15 mouse cellular contexts compared by ENCODE assay signal in the genomic region with DNA sequence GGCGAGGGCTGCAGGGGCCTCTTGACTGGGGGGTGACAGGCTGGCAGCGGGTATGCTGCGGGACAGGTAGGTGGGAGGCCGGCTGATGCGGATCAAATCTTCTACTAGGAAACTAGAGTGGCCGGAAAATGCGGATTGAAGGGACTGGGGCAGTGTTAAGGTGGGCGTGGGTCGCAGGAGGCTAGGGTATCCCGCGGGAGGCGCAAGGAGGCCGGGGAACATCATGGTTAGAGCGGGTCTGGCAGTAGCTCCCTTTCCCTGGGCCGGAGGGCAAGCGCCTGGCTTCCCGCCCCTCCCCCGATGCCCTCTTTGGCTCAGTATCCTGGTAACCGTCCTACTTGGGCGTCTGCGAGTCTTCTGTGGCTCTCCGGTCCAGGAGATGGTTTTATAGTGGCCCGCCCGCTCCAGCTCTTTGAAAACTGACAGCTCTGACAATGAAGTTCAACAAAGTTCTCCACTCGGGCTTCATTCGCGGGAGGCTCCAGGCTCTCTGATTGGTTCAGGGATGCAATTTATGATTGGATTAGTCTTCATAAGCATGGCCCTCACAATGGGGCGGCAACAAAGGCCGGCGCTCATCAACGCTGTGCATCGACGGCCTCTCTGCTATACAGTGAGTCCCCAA. TPM values are rescaled to one million over a fixed set of nuclear protein-coding genes. Genes with fewer than 3 reads are reported as not detected.
A peak's percentile ranks its signal among the peaks of the same experiment; 100 is the strongest.
DNase-seq lines count a peak whose midpoint lies in the region; ATAC-seq and TF ChIP-seq lines count a peak whose summit lies in the region.
"Had no signal": no experiment of that assay in that cellular context is flagged by ENCODE, and none has a peak within 500 bp of the region (broad histone marks: within the 10 kb centered on the region; RNA-seq: fewer than 3 reads in every experiment).

Gene Dbx1, minus strand, starts transcription at position 359 of the 625 bp plus-strand sequence.

- no peak for ATAC-seq in forebrain, embryonic 15.5 days (replicated peaks)
- ATAC-seq in midbrain, postnatal 0 days (ENCODE audit: low FRiP score) = no peak
- ATAC-seq in megakaryocyte progenitor cell, adult 5-6 weeks (replicated peaks; ENCODE audit: poor library complexity) = no peak
- ATAC-seq in kidney, embryonic 16.5 days (ENCODE audit: low FRiP score, low TSS enrichment) = no peak

- H3K27me3 ChIP-seq in forebrain, embryonic 10.5 days (ENCODE audit: poor library complexity, severe bottlenecking) = peaks cover 100% of the 10 kb centered on the region
- peaks cover 87% of the 10 kb centered on the region for H3K27me3 ChIP-seq in forebrain, embryonic 15.5 days
- peaks cover 100% of the 10 kb centered on the region for H3K27me3 ChIP-seq in limb, embryonic 10.5 days (ENCODE audit: low read depth, poor library complexity, severe bottlenecking)
- H3K27me3 ChIP-seq in midbrain, postnatal 0 days (ENCODE audit: insufficient read depth, low read length) = peaks cover 56% of the 10 kb centered on the region
- H3K27me3 ChIP-seq in kidney, embryonic 16.5 days (ENCODE audit: insufficient read depth, low read length) = peaks cover 96% of the 10 kb centered on the region

- H3K4me3 ChIP-seq in forebrain, embryonic 10.5 days = peak within 1 kb of the TSS; percentile 48
- no peak within 1 kb of the TSS for H3K4me3 ChIP-seq in forebrain, embryonic 15.5 days
- no peak within 1 kb of the TSS for H3K4me3 ChIP-seq in limb, embryonic 10.5 days
- peak within 1 kb of the TSS; percentile 1; the same call in 1 of the 2 replicates for H3K4me3 ChIP-seq in midbrain, postnatal 0 days (ENCODE audit: low read depth, low read length)
- no peak within 1 kb of the TSS for H3K4me3 ChIP-seq in kidney, embryonic 16.5 days (ENCODE audit: low read length)

- no peak within 1 kb of the TSS for H3K4me2 ChIP-seq in forebrain, embryonic 15.5 days (replicated peaks)
- no peak within 1 kb of the TSS for H3K4me2 ChIP-seq in midbrain, postnatal 0 days (ENCODE audit: low read depth, low read length, poor library complexity, severe bottlenecking)
- H3K4me2 ChIP-seq in kidney, embryonic 16.5 days (replicated peaks; ENCODE audit: low read depth, low read length) = no peak within 1 kb of the TSS

- H3K9me3 ChIP-seq in forebrain, embryonic 10.5 days = no peaks in the 10 kb centered on the region
- H3K9me3 ChIP-seq in forebrain, embryonic 15.5 days = no peaks in the 10 kb centered on the region
- no peaks in the 10 kb centered on the region for H3K9me3 ChIP-seq in limb, embryonic 10.5 days (replicated peaks)
- H3K9me3 ChIP-seq in midbrain, postnatal 0 days (ENCODE audit: low read length) = no peaks in the 10 kb centered on the region
- H3K9me3 ChIP-seq in kidney, embryonic 16.5 days (ENCODE audit: low read length) = no peaks in the 10 kb centered on the region; the same call in 1 of the 2 replicates
- H3K9me3 ChIP-seq: heart, embryonic 13.5 days had no signal

- peak within 1 kb of the TSS; percentile 79 for H3K27ac ChIP-seq in forebrain, embryonic 10.5 days
- H3K27ac ChIP-seq in forebrain, embryonic 15.5 days (replicated peaks) = no peak within 1 kb of the TSS
- no peak within 1 kb of the TSS for H3K27ac ChIP-seq in limb, embryonic 10.5 days
- no peak within 1 kb of the TSS for H3K27ac ChIP-seq in midbrain, postnatal 0 days (ENCODE audit: low read depth, low read length)
- no peak within 1 kb of the TSS for H3K27ac ChIP-seq in kidney, embryonic 16.5 days (ENCODE audit: low read length)
- H3K27ac ChIP-seq: heart, embryonic 13.5 days; macrophage had no signal

- 1% methylated on average over 33 of the region's 33 CpGs for WGBS in forebrain, embryonic 10.5 days
- WGBS in forebrain, embryonic 15.5 days = under 1% methylated on average over 33 of the region's 33 CpGs
- under 1% methylated on average over 33 of the region's 33 CpGs for WGBS in limb, embryonic 10.5 days
- under 1% methylated on average over 32 of the region's 33 CpGs for WGBS in midbrain, postnatal 0 days
- WGBS in kidney, embryonic 16.5 days = 2% methylated on average over 32 of the region's 33 CpGs

- TF ChIP-seq CTCF in midbrain, postnatal 0 days (IDR thresholded peaks at IDR 0.05) = no peak

- H3K9ac ChIP-seq in forebrain, embryonic 15.5 days (replicated peaks) = no peak within 1 kb of the TSS
- no peak within 1 kb of the TSS for H3K9ac ChIP-seq in midbrain, postnatal 0 days (replicated peaks; ENCODE audit: low read length, poor library complexity, severe bottlenecking)
- no peak within 1 kb of the TSS for H3K9ac ChIP-seq in kidney, embryonic 16.5 days (replicated peaks; ENCODE audit: low read length)
- H3K9ac ChIP-seq: heart, embryonic 13.5 days had no signal

- peak; percentile 73 for DNase-seq in forebrain, embryonic 10.5 days (ENCODE audit: extremely low spot score, low spot score)
- peak; percentile 70 for DNase-seq in embryo, embryonic 9.5 days (ENCODE audit: extremely low spot score)
- DNase-seq in limb, embryonic 10.5 days (ENCODE audit: low spot score) = peak; percentile 55
- DNase-seq in midbrain, postnatal 0 days (ENCODE audit: low spot score) = no peak
- no peak for DNase-seq in left cerebral cortex, adult 11 months (ENCODE audit: low spot score)
- DNase-seq: adrenal gland, postnatal 36 days; cerebellum, adult 9-11 months; kidney, adult 18-20 months had no signal

- H3K4me1 ChIP-seq in forebrain, embryonic 10.5 days = peaks cover 98% of the 10 kb centered on the region
- H3K4me1 ChIP-seq in forebrain, embryonic 15.5 days = peaks cover 56% of the 10 kb centered on the region
- peaks cover 43% of the 10 kb centered on the region for H3K4me1 ChIP-seq in limb, embryonic 10.5 days
- no peaks in the 10 kb centered on the region for H3K4me1 ChIP-seq in midbrain, postnatal 0 days (ENCODE audit: insufficient read depth, low read length)
- peaks cover 22% of the 10 kb centered on the region for H3K4me1 ChIP-seq in kidney, embryonic 16.5 days (ENCODE audit: insufficient read depth, low read length)

- no peaks in the 10 kb centered on the region for H3K36me3 ChIP-seq in forebrain, embryonic 10.5 days (replicated peaks)
- H3K36me3 ChIP-seq in forebrain, embryonic 15.5 days = no peaks in the 10 kb centered on the region
- H3K36me3 ChIP-seq in limb, embryonic 10.5 days = no peaks in the 10 kb centered on the region
- no peaks in the 10 kb centered on the region for H3K36me3 ChIP-seq in midbrain, postnatal 0 days (ENCODE audit: insufficient read depth, low read length)
- H3K36me3 ChIP-seq in kidney, embryonic 16.5 days (ENCODE audit: insufficient read depth, low read length) = no peaks in the 10 kb centered on the region
- H3K36me3 ChIP-seq: heart, embryonic 13.5 days had no signal

RNA-seq across cellular contexts. Expression of gene Dbx1, which starts in this region (rescaled TPM):
- polyA plus RNA-seq in forebrain, embryonic 10.5 days (2016; fragmentation: Nextera tagmentation; extraction: Ambion mirVana) = 14.1 and 15.2 TPM in 2 replicates
- 1.5 and 1.9 TPM in 2 replicates for polyA plus RNA-seq in forebrain, embryonic 15.5 days (2015; fragmentation: Nextera tagmentation; extraction: Ambion mirVana)
- polyA plus RNA-seq in limb, embryonic 10.5 days (2016; fragmentation: Nextera tagmentation; extraction: Ambion mirVana) = not detected in 2 replicates
- total RNA-seq in midbrain, postnatal 0 days (2014; rRNA removed) = 0.77 and 1.6 TPM in 2 replicates
- polyA plus RNA-seq in midbrain, postnatal 0 days (2015; fragmentation: Nextera tagmentation; extraction: Ambion mirVana) = 0.84 and 1.2 TPM in 2 replicates
- not detected in 2 replicates for total RNA-seq in megakaryocyte progenitor cell, adult 5-6 weeks (2015)
- total RNA-seq in megakaryocyte progenitor cell, adult 5-6 weeks (2017) = not detected in 2 replicates
- polyA plus RNA-seq in kidney, embryonic 16.5 days (2015; fragmentation: Nextera tagmentation; extraction: Ambion mirVana) = not detected in 2 replicates
- total RNA-seq: adrenal gland, postnatal 36 days; liver, adult 2 months had no signal
- polyA plus RNA-seq: heart, embryonic 13.5 days; liver, adult 2 months; macrophage; thymus, postnatal 0 days had no signal

Comparison
In these comparisons a context has a peak if more than half of its experiments do, and no peak if none do; other contexts are left out.
1. H3K4me3 ChIP-seq: peak in forebrain, embryonic 10.5 days (single experiment) and midbrain, postnatal 0 days (single experiment); none in forebrain, embryonic 15.5 days (single experiment), limb, embryonic 10.5 days (single experiment) and kidney, embryonic 16.5 days (single experiment).
2. Peak in DNase-seq in limb, embryonic 10.5 days; RNA of the gene not detected or under 1 TPM.
3. DNase-seq: peak in forebrain, embryonic 10.5 days (single experiment) and embryo, embryonic 9.5 days (single experiment); none in midbrain, postnatal 0 days (single experiment) and left cerebral cortex, adult 11 months (single experiment).